Mouse (Mus musculus) midbrain, embryonic 13.5 days (tissue): ENCODE results near the gene Slamf9. TPM values are rescaled to one million over a fixed set of nuclear protein-coding genes. Genes with fewer than 3 reads are reported as not detected.

Source experiments
- ATAC-seq: fragments of 200-750 bp; cut with Nextera tagmentation; 2 replicates; pipeline ENCODE4 v1.8.0; 2017; ENCODE audit warnings: mild to moderate bottlenecking, moderate TSS enrichment, moderate library complexity
- H3K27ac ChIP-seq: fragments of 300-500 bp; sonication (generic); 2 replicates; pipeline ENCODE4 v1.5.1; 2015; ENCODE audit warnings: inconsistent platforms, mild to moderate bottlenecking, moderate library complexity
- H3K27me3 ChIP-seq: fragments of 300-500 bp; sonication (generic); 2 replicates; pipeline ENCODE4 v1.6.1; 2015; ENCODE audit warnings: mild to moderate bottlenecking, inconsistent platforms
- H3K36me3 ChIP-seq: fragments of 300-500 bp; sonication (generic); 2 replicates; pipeline ENCODE4 v1.6.1; 2015; ENCODE audit warnings: mild to moderate bottlenecking, inconsistent platforms
- H3K4me1 ChIP-seq: fragments of 300-500 bp; sonication (generic); replicated peaks from 2 replicates; pipeline ENCODE4 v1.6.1; 2015; ENCODE audit warnings: inconsistent platforms
- H3K4me2 ChIP-seq: fragments of 300-500 bp; sonication (generic); replicated peaks from 2 replicates; pipeline ENCODE4 v1.6.1; 2015; ENCODE audit warnings: moderate library complexity, mild to moderate bottlenecking, inconsistent platforms
- H3K4me3 ChIP-seq: fragments of 300-500 bp; sonication (generic); replicated peaks from 2 replicates; pipeline ENCODE4 v1.5.1; 2015; ENCODE audit warnings: mild to moderate bottlenecking, inconsistent platforms
- H3K9ac ChIP-seq: fragments of 300-500 bp; sonication (generic); replicated peaks from 2 replicates; pipeline ENCODE4 v1.6.1; 2015; ENCODE audit warnings: mild to moderate bottlenecking, inconsistent platforms
- H3K9me3 ChIP-seq: fragments of 300-500 bp; sonication (generic); 2 replicates; pipeline ENCODE4 v1.6.1; 2016; ENCODE audit warnings: mild to moderate bottlenecking, inconsistent platforms
- WGBS: fragments of 180-500 bp; shearing (Covaris S2); methylation state at CpG from one replicate; pipeline ENCODE4 v1.1.7; 2015; 5-methylcytosine and 5-hydroxymethylcytosine counted together
- polyA plus RNA-seq: library from polyadenylated mRNA; unstranded; fragments of >200 nt; fragmentation: Nextera tagmentation; extraction: Ambion mirVana; gene quantifications from 2 replicates; pipeline ENCODE4 v1.2.1, GENCODE M21; 2015

Gene Slamf9
- polyA plus RNA-seq, 1 experiment from 2014 or later, result 0.31 TPM

- no peak for ATAC-seq
These were observed 34.1 kb downstream of the Slamf9 start for GRCm38 (mm10) chr1:172509235-172509634.

GRCm38 (mm10) chr1:172509983-172510382, 34.8 kb downstream of the Slamf9 start:
- no peak for ATAC-seq
- no peaks in the 10 kb centered on the region for H3K9me3 ChIP-seq
- H3K27me3 ChIP-seq, result peaks cover 4% of the 10 kb centered on the region
- H3K36me3 ChIP-seq, result no peaks in the 10 kb centered on the region
- H3K4me3 ChIP-seq, result no peak overlapping the region
- no peak overlapping the region for H3K27ac ChIP-seq
- peaks cover 14% of the 10 kb centered on the region for H3K4me1 ChIP-seq
- H3K9ac ChIP-seq, result no peak overlapping the region
- H3K4me2 ChIP-seq, result no peak overlapping the region
- 45% methylated on average over 8 of the region's 8 CpGs for WGBS

More at GRCm38 (mm10) chr1:172509235-172509634, 34.1 kb downstream of the Slamf9 start:
- WGBS, result 86% methylated on average over 5 of the region's 5 CpGs
- H3K4me3 ChIP-seq, result no peak overlapping the region
- no peaks in the 10 kb centered on the region for H3K36me3 ChIP-seq
- no peak overlapping the region for H3K4me2 ChIP-seq
- H3K9me3 ChIP-seq, result no peaks in the 10 kb centered on the region
- no peak overlapping the region for H3K9ac ChIP-seq
- no peak overlapping the region for H3K27ac ChIP-seq
- H3K27me3 ChIP-seq, result peaks cover 7% of the 10 kb centered on the region
- H3K4me1 ChIP-seq, result peaks cover 21% of the 10 kb centered on the region

- Histone ChIP-seq H3K4me3 (no peak overlapping the region), H3K27me3 (no peaks in the 10 kb centered on the region), H3K9ac (no peak overlapping the region), H3K27ac (no peak overlapping the region), H3K36me3 (no peaks in the 10 kb centered on the region), H3K4me2 (no peak overlapping the region), H3K9me3 (no peaks in the 10 kb centered on the region), H3K4me1 (peaks cover 14% of the 10 kb centered on the region)
- ATAC-seq, result no peak
- WGBS, result 22% methylated on average over 13 of the region's 13 CpGs
These were observed 35.3 kb downstream of the Slamf9 start for GRCm38 (mm10) chr1:172510421-172510972.

- Histone ChIP-seq H3K27ac (no peak overlapping the region), H3K9ac (no peak overlapping the region), H3K4me1 (peaks cover 14% of the 10 kb centered on the region), H3K36me3 (no peaks in the 10 kb centered on the region), H3K4me2 (peak overlapping the region; percentile 30), H3K9me3 (0 out of 2 replicates have a peak, but pooled peaks cover 5% of the 10 kb centered on the region), H3K4me3 (no peak overlapping the region), H3K27me3 (no peaks in the 10 kb centered on the region)
- WGBS, result 34% methylated on average over 13 of the region's 13 CpGs
- no peak for ATAC-seq
These were observed 37.8 kb downstream of the Slamf9 start for GRCm38 (mm10) chr1:172512962-172513361.

GRCm38 (mm10) chr1:172513525-172514212, 38.5 kb downstream of the Slamf9 start:
- H3K9ac ChIP-seq, result no peak overlapping the region
- no peaks in the 10 kb centered on the region for H3K27me3 ChIP-seq
- no peak overlapping the region for H3K4me3 ChIP-seq
- H3K4me1 ChIP-seq, result peaks cover 8% of the 10 kb centered on the region; the same call in 1 of the 2 replicates
- H3K4me2 ChIP-seq, result no peak overlapping the region
- ATAC-seq, result no peak
- WGBS, result 81% methylated on average over 17 of the region's 17 CpGs
- 0 out of 2 replicates have a peak, but pooled peaks cover 5% of the 10 kb centered on the region for H3K9me3 ChIP-seq
- H3K36me3 ChIP-seq, result no peaks in the 10 kb centered on the region
- no peak overlapping the region for H3K27ac ChIP-seq

- Histone ChIP-seq H3K4me3 (no peak overlapping the region), H3K27ac (no peak overlapping the region), H3K36me3 (no peaks in the 10 kb centered on the region), H3K9me3 (0 out of 2 replicates have a peak, but pooled peaks cover 5% of the 10 kb centered on the region), H3K27me3 (no peaks in the 10 kb centered on the region), H3K4me1 (peaks cover 7% of the 10 kb centered on the region; the same call in 1 of the 2 replicates), H3K9ac (no peak overlapping the region), H3K4me2 (no peak overlapping the region)
- 79% methylated on average over 4 of the region's 4 CpGs for WGBS
- ATAC-seq, result no peak
These were observed 39.0 kb downstream of the Slamf9 start for GRCm38 (mm10) chr1:172514213-172514529.

- Histone ChIP-seq H3K27ac (no peak overlapping the region), H3K27me3 (no peaks in the 10 kb centered on the region), H3K36me3 (no peaks in the 10 kb centered on the region), H3K4me2 (no peak overlapping the region), H3K4me1 (peaks cover 7% of the 10 kb centered on the region; the same call in 1 of the 2 replicates), H3K4me3 (no peak overlapping the region), H3K9ac (no peak overlapping the region), H3K9me3 (0 out of 2 replicates have a peak, but pooled peaks cover 5% of the 10 kb centered on the region)
- 82% methylated on average over 7 of the region's 7 CpGs for WGBS
- ATAC-seq, result no peak
These were observed 39.6 kb downstream of the Slamf9 start for GRCm38 (mm10) chr1:172514551-172515268.

- Histone ChIP-seq H3K4me2 (no peak overlapping the region), H3K9me3 (0 out of 2 replicates have a peak, but pooled peaks cover 5% of the 10 kb centered on the region), H3K9ac (no peak overlapping the region), H3K4me1 (peaks cover 12% of the 10 kb centered on the region), H3K27me3 (no peaks in the 10 kb centered on the region), H3K27ac (no peak overlapping the region), H3K4me3 (no peak overlapping the region), H3K36me3 (no peaks in the 10 kb centered on the region)
- WGBS, result 83% methylated on average over 1 of the region's 1 CpGs
- no peak for ATAC-seq
These were observed 40.2 kb downstream of the Slamf9 start for GRCm38 (mm10) chr1:172515396-172515795.

GRCm38 (mm10) chr1:172518013-172518412, 42.9 kb downstream of the Slamf9 start:
- H3K4me2 ChIP-seq, result no peak overlapping the region
- H3K36me3 ChIP-seq, result no peaks in the 10 kb centered on the region
- peaks cover 17% of the 10 kb centered on the region for H3K4me1 ChIP-seq
- no peak overlapping the region for H3K27ac ChIP-seq
- H3K9me3 ChIP-seq, result 0 out of 2 replicates have a peak, but pooled peaks cover 5% of the 10 kb centered on the region
- no peak for ATAC-seq
- H3K27me3 ChIP-seq, result no peaks in the 10 kb centered on the region; the same call in 1 of the 2 replicates
- WGBS, result 77% methylated on average over 4 of the region's 4 CpGs
- H3K9ac ChIP-seq, result no peak overlapping the region
- no peak overlapping the region for H3K4me3 ChIP-seq

- no peak for ATAC-seq
- H3K9ac ChIP-seq, result no peak overlapping the region
- H3K27me3 ChIP-seq, result no peaks in the 10 kb centered on the region; the same call in 1 of the 2 replicates
- peaks cover 16% of the 10 kb centered on the region for H3K4me1 ChIP-seq
- WGBS, result 76% methylated on average over 6 of the region's 6 CpGs
- H3K9me3 ChIP-seq, result 0 out of 2 replicates have a peak, but pooled peaks cover 5% of the 10 kb centered on the region
- no peak overlapping the region for H3K27ac ChIP-seq
- H3K36me3 ChIP-seq, result no peaks in the 10 kb centered on the region
- H3K4me2 ChIP-seq, result no peak overlapping the region
- no peak overlapping the region for H3K4me3 ChIP-seq
These were observed 44.5 kb downstream of the Slamf9 start for GRCm38 (mm10) chr1:172519644-172520043.

- Histone ChIP-seq H3K36me3 (no peaks in the 10 kb centered on the region), H3K9ac (0 out of 2 replicates have a peak within 1 kb of the TSS, but pooled peaks have one; percentile 20), H3K9me3 (0 out of 2 replicates have a peak, but pooled peaks cover 5% of the 10 kb centered on the region), H3K4me1 (peaks cover 24% of the 10 kb centered on the region), H3K4me3 (peak within 1 kb of the TSS; percentile 32), H3K27ac (no peak within 1 kb of the TSS), H3K27me3 (no peaks in the 10 kb centered on the region; the same call in 1 of the 2 replicates), H3K4me2 (peak within 1 kb of the TSS; percentile 56)
- 4% methylated on average over 28 of the region's 28 CpGs for WGBS
- ATAC-seq, result peak; percentile 92
These were observed 45.6 kb downstream of the Slamf9 start, which contains the start of gene Cfap45 for GRCm38 (mm10) chr1:172520576-172521440. TSS of gene Cfap45 (plus strand) at chr1:172520801.
